Mouse (Mus musculus): ENCODE data around the gene Smarca2.

Gene Smarca2

DNA sequence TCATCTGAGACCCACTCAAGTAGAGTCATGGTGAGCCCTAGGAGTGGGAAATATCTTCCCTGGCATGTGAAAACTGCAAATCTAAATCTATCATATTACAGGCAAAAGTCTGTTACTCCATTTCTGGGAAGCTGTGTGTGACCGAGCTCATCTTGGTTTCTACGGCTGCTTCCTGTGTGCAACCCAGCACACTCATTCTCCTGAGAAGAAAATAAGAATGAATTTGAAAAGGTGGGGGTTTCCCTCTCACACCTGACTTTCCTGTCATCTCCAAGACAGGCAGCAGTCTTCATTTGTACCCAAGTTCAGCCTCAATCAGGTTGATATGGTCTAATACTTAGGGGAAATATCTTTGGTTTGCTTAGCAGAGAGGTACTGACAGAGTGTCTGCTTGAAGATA, 176.4 kb downstream of the Smarca2 start:
- no peak for DNase-seq (ENCODE audit: low spot score)

DNA sequence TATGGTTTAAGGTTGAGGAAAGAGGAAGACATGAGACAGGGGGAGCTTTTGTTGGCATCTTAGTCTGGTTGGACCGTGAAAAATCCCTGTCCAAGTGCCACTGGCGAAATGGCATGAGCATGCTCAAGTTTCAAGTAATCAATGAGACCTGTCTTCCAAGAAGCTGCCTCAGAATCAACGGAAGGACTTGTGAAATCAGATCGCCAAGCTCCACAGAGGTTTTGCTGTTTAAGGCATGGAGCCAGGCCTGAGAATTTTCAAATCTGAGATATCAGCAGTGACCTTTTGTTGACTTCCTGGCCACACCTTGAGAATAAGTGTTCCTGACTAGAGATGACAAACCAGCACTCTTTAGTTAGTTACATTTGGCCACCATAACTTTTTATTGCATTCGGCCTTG, 183.6 kb downstream of the Smarca2 start:
- DNase-seq (ENCODE audit: low spot score), result no peak

DNA sequence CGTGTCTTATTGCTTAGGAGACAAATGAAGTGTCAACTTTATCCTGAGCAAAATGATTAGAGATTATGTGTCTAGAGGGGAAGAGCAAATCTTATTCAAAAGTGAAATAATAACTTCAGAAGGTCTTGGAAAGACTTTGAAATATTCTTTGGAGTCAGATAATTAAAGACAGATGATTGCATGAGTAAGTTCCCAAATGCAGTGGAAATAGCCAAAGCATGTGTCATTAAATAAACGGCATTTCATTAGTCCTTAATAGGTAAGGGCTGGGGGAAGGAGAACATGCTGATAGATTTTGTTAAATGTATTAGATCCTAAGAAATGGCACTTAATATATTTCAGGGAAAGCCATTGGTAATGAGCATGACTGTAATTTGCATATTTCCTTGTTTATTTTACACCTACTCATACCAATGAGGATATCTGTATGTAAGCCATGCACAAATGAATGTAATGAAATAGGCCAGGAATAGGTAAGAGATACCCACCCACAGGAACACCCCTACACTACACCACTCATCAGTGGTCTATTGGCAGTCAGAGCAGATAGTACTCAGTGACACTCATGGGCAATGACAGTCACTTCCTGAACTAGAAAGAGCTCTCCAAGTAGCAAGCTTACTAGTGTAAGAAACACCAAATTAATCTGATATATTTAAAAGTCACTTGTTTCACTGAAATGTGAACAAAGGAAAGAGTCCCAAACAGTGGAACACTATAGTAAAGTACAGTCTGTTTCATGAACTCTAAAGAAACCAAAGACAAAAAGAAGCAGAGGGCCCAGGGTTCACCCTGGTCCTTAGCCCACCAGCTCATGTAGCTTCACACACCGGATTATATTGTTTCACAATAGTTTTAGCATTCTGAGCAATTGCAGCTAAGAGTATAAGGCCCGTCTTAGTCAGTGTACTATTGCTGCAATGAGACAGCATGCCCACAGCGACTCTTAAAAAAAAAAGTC, 185.8 kb downstream of the Smarca2 start:
- no peak for DNase-seq (ENCODE audit: low spot score)

DNA sequence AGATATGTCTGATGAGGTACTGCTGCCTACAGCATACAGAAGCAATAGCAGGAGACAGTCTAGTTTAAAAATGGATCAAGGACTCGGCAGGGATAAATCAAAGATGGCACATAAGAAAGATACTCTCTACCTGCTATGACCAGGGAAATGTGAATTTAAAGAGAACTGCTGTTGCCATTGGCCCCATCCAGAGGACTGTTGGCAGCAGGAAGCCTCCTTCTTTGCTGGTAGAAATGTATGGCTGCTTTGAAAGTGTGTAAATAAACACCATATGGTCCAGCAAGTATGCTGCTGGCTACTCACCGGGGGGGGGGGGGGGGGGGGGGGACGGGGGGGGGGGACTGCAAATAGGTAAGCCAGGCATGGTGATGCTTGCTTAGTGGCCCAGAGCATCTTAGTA, 189.5 kb downstream of the Smarca2 start:
- no peak for DNase-seq (ENCODE audit: low spot score)

DNA sequence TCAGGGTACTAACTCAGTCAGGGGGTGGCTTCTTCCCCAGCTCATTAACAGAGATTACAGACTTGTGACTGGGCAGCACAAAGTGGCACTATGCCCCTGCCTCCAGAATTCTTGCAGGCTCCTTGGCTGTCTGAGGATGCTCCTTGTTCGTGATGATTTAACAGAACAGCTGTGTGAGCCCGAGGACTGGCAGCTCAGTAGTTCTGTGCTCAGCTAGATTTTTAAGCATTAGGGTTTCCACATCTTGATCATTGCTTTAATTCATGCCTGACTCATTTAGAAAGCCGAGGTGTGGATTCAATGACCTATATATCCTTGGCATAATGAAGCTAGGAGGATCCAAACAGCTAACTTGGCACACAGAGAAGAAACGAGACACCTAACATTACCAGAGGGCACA, 191.2 kb downstream of the Smarca2 start:
- no peak for DNase-seq (ENCODE audit: low spot score)

DNA sequence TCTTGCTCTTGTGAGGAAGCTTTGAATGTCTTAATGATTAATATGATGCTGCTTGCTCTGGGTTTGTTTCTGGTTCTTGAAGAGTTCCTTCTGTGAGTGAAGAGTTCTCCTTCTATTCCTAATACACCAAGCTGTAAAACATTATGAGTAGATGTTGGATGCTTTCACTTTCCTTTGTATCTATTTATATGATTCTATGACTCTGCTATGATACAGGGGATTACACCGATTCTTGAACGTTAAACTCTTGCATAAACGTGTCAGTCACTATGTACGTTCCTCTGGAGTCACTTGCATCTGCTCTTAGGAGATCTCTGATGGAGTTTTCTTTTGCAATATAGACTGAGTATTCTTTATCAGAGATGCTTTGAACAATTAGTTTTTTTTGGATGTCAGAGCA, 199.6 kb downstream of the Smarca2 start:
- DNase-seq (ENCODE audit: low spot score), result no peak

DNA sequence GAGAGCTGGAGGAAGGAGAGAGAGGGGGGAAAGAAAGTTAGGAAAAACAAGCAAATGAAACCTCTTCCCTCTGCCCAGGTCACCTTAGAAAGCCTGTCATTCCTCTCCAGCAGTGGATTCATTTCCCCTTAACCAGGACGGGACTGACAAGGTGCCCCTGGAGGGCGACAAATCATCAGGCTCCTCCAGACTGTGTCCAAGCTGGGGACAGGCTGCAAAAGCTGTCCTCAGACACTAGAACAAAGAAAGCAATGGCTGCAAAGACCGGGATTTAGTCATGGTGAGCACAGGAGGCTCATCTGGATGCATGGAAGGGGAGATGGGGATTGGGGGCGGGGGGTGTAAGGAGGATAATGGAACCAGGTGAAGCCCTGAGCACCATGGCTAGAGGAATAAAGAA, 209.8 kb downstream of the Smarca2 start:
- DNase-seq (ENCODE audit: low spot score), result no peak

DNA sequence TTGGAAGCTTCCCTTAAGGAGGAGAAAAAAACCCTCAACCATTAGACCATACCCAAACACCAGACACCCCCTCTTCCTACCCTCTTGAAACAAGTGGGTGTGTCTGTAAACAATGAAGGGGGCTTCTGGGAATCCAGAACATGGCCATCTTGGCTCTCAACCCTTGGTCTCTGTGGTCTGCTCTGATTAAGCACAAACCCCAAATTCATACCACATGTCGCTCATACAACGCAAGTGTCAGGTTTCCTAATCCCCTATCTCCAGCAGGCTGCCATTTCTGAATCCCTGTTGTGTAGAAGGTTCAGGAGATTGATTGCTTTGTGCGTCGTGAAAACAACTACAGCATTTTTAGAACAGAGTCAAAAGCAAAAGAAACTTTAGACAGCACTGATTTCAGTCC, 213.1 kb downstream of the Smarca2 start:
- no peak for DNase-seq (ENCODE audit: low spot score)

Measured in spleen, adult 12 weeks (tissue).